Mouse (Mus musculus): Measurements from ENCODE around the gene Sec61a2.

DNA sequence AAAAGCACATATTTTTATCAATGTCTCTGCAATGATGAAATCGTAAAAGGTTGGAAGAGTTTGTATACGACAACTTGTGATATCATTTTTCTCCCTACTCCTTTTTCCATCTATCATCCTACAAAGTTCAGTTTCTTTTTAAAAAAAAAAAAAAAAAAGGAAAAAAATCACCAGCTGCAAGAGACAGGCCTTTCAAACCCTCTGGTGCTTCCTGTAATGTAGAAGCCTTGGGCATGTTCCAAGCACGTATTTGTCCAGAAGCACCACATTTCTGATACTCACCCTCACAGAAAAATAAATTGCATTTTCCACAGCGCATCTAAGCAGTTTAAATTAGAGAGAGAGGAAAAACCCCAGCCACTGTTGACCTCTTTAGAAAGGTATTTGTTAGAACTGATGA lies 49.4 kb downstream of the Sec61a2 start:
- no peak for TF ChIP-seq POLR2A (IDR thresholded peaks at IDR 0.05; ENCODE audit: insufficient read depth, low read length)
- no peak for TF ChIP-seq CTCF (IDR thresholded peaks at IDR 0.05; ENCODE audit: low read depth, low read length)

Measured in ES-Bruce4 (cell line).